In the genomic region with DNA sequence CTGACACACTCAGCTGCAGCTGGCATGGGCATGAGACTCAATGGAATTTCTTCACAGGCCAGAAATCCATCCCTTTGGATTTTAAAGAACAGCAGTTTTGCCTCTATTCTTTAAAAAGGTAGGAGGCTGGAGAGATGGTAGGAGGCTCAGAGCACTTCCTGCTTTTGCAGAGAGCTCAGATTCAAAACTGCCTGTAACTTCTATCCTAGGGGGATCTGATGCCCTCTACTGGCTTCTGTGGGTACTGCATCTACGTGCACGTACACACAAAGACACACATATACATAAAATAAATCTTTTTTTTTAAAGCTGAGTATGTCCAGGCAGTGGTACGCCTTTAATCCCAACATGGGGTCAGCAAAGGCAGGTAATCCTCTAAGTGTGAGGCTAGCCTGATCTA, we compare ENCODE assay signal across 10 mouse cellular contexts. TPM values are rescaled to one million over a fixed set of nuclear protein-coding genes. Genes with fewer than 3 reads are reported as not detected.
DNase-seq lines count a peak whose midpoint lies in the region; ATAC-seq and TF ChIP-seq lines count a peak whose summit lies in the region.
"Had no signal": no experiment of that assay in that cellular context is flagged by ENCODE, and none has a peak within 500 bp of the region (broad histone marks: within the 10 kb centered on the region; RNA-seq: fewer than 3 reads in every experiment).

No protein-coding gene starts in this region.

- 0 out of 2 replicates have a peak, but pooled peaks cover under 1% of the 10 kb centered on the region for H3K4me1 ChIP-seq in thymus, adult 2 months (replicated peaks; ENCODE audit: control insufficient read depth, insufficient read depth, low read length)
- peaks cover 27% of the 10 kb centered on the region for H3K4me1 ChIP-seq in hindbrain, embryonic 13.5 days (replicated peaks)
- H3K4me1 ChIP-seq in stomach, embryonic 15.5 days, result 0 out of 2 replicates have a peak, but pooled peaks cover 8% of the 10 kb centered on the region

- no peak for ATAC-seq in hindbrain, embryonic 13.5 days (ENCODE audit: low FRiP score)
- peak; percentile 69 for ATAC-seq in megakaryocyte, adult 5-6 weeks (ENCODE audit: poor library complexity, severe bottlenecking)
- no peak for ATAC-seq in stomach, embryonic 15.5 days (ENCODE audit: insufficient read depth, low FRiP score, low read depth)

- H3K4me2 ChIP-seq in hindbrain, embryonic 13.5 days, result no peak overlapping the region
- no peak overlapping the region for H3K4me2 ChIP-seq in stomach, embryonic 15.5 days

- no peaks in the 10 kb centered on the region for H3K27me3 ChIP-seq in thymus, adult 2 months (ENCODE audit: control insufficient read depth, insufficient read depth, low read length)
- H3K27me3 ChIP-seq in hindbrain, embryonic 13.5 days, result no peaks in the 10 kb centered on the region
- H3K27me3 ChIP-seq in stomach, embryonic 15.5 days (replicated peaks), result no peaks in the 10 kb centered on the region

- 97% methylated on average over 3 of the region's 3 CpGs for WGBS in thymus, adult 2 months
- WGBS in hindbrain, embryonic 13.5 days, result 79% methylated on average over 3 of the region's 3 CpGs
- WGBS in stomach, embryonic 15.5 days, result 74% methylated on average over 3 of the region's 3 CpGs

- H3K9ac ChIP-seq in hindbrain, embryonic 13.5 days, result no peak overlapping the region
- H3K9ac ChIP-seq in stomach, embryonic 15.5 days, result no peak overlapping the region

- no peaks in the 10 kb centered on the region for H3K36me3 ChIP-seq in thymus, adult 2 months (ENCODE audit: control insufficient read depth, insufficient read depth, low read length)
- no peaks in the 10 kb centered on the region for H3K36me3 ChIP-seq in hindbrain, embryonic 13.5 days
- no peaks in the 10 kb centered on the region for H3K36me3 ChIP-seq in stomach, embryonic 15.5 days

- no peak overlapping the region for H3K27ac ChIP-seq in thymus, adult 2 months (ENCODE audit: control insufficient read depth, insufficient read depth, low read length)
- peak overlapping the region; percentile 67 for H3K27ac ChIP-seq in hindbrain, embryonic 13.5 days
- H3K27ac ChIP-seq in stomach, embryonic 15.5 days, result peak overlapping the region; percentile 84
- H3K27ac ChIP-seq: macrophage had no signal

- no peak for TF ChIP-seq CTCF in thymus, adult 2 months (IDR thresholded peaks at IDR 0.05; ENCODE audit: borderline replicate concordance, control insufficient read depth, extremely low read depth, insufficient read depth, low read length, poor library complexity)

- peak; percentile 8 for DNase-seq in cerebellum, adult 8-10 months
- no peak for DNase-seq in cerebellum, adult 11-12 months
- DNase-seq in thymus, adult 2 months, result peak; percentile 11
- DNase-seq in thymus, adult 18-20 months, result no peak
- no peak for DNase-seq in cerebellum, adult 11 months

- H3K4me3 ChIP-seq in thymus, adult 2 months (ENCODE audit: control insufficient read depth, insufficient read depth, low read length), result no peak overlapping the region
- H3K4me3 ChIP-seq in hindbrain, embryonic 13.5 days, result no peak overlapping the region
- no peak overlapping the region for H3K4me3 ChIP-seq in stomach, embryonic 15.5 days (replicated peaks)
- H3K4me3 ChIP-seq: erythroblast, embryonic 14.5 days had no signal

- no peak for TF ChIP-seq POLR2A in thymus, adult 2 months (IDR thresholded peaks at IDR 0.05; ENCODE audit: control insufficient read depth, extremely low read depth, insufficient read depth, low read length, poor library complexity)

- no peaks in the 10 kb centered on the region for H3K9me3 ChIP-seq in hindbrain, embryonic 13.5 days
- H3K9me3 ChIP-seq in stomach, embryonic 15.5 days, result no peaks in the 10 kb centered on the region

RNA-seq across cellular contexts. Expression of a gene that starts 19.2 kb away (rescaled TPM):
- polyA plus RNA-seq in thymus, adult 2 months (2012; rRNA removed), result 2.1 and 2.2 TPM in 2 replicates
- polyA plus RNA-seq in hindbrain, embryonic 13.5 days (2015; fragmentation: Nextera tagmentation; extraction: Ambion mirVana), result 71.2 and 77.9 TPM in 2 replicates
- 0.27 and 0.84 TPM in 2 replicates for total RNA-seq in megakaryocyte, adult 5-6 weeks (2015)
- not detected in 2 replicates for total RNA-seq in megakaryocyte, adult 5-6 weeks (2017)
- polyA plus RNA-seq in stomach, embryonic 15.5 days (2015; fragmentation: Nextera tagmentation; extraction: Ambion mirVana), result 27.4 and 29.7 TPM in 2 replicates
- polyA plus RNA-seq: erythroblast, embryonic 14.5 days had no signal

Comparison
In these comparisons a context has a peak if more than half of its experiments do, and no peak if none do; other contexts are left out.
1. DNase-seq: peak in cerebellum, adult 8-10 months (single experiment) and thymus, adult 2 months (single experiment); none in cerebellum, adult 11-12 months (single experiment), thymus, adult 18-20 months (0 of 2) and cerebellum, adult 11 months (single experiment).